Mouse (Mus musculus) natural killer cell, adult 2 months (primary cell): ENCODE data around the gene Casp6.

Experiments used
- DNase-seq, 2 experiments: peaks; one replicate each; pipeline ENCODE4 v3.0.0; 2022; ENCODE audit warnings: low spot score in 2 of 2

The Casp6 gene

GRCm38 (mm10) chr3:129901271-129901809 is at the start of gene Casp6:
Gene Casp6 (plus strand): TSS chr3:129901425.
- DNase-seq: peak; percentile 56 to 68

GRCm38 (mm10) chr3:129862592-129862991 is 38.6 kb upstream of the Casp6 start:
- DNase-seq: no peak

GRCm38 (mm10) chr3:129863698-129864097 is 37.5 kb upstream of the Casp6 start:
- peak; percentile 20 to 48 for DNase-seq

GRCm38 (mm10) chr3:129877327-129877726 is 23.9 kb upstream of the Casp6 start:
- no peak for DNase-seq

- peak; percentile 65 to 82 for DNase-seq
Measured at GRCm38 (mm10) chr3:129878405-129879021, 22.7 kb upstream of the Casp6 start, which contains the start of gene Pla2g12a. Gene Pla2g12a (plus strand): TSS chr3:129878606.

GRCm38 (mm10) chr3:129879131-129879757 is 22.0 kb upstream of the Casp6 start:
- DNase-seq: peak in 1 of 2 experiments; percentile 21

- DNase-seq: no peak
Measured at GRCm38 (mm10) chr3:129879913-129880312, 21.3 kb upstream of the Casp6 start.

GRCm38 (mm10) chr3:129880925-129881593 is 20.2 kb upstream of the Casp6 start:
- no peak for DNase-seq

GRCm38 (mm10) chr3:129885577-129885976 is 15.6 kb upstream of the Casp6 start:
- no peak for DNase-seq

- no peak for DNase-seq
Measured at GRCm38 (mm10) chr3:129886430-129886829, 14.8 kb upstream of the Casp6 start.

GRCm38 (mm10) chr3:129887779-129888517 is 13.3 kb upstream of the Casp6 start:
- DNase-seq: no peak

- DNase-seq: no peak
Measured at GRCm38 (mm10) chr3:129892003-129892402, 9.2 kb upstream of the Casp6 start.

GRCm38 (mm10) chr3:129893143-129893542 is 8.1 kb upstream of the Casp6 start:
- DNase-seq: no peak

GRCm38 (mm10) chr3:129896591-129896990 is 4.6 kb upstream of the Casp6 start:
- no peak for DNase-seq

- no peak for DNase-seq
Measured at GRCm38 (mm10) chr3:129898886-129899285, 2.3 kb upstream of the Casp6 start.

GRCm38 (mm10) chr3:129903369-129903768 is 2.1 kb downstream of the Casp6 start:
- DNase-seq: no peak

- no peak for DNase-seq
Measured at GRCm38 (mm10) chr3:129903866-129904265, 2.6 kb downstream of the Casp6 start.

- no peak for DNase-seq
Measured at GRCm38 (mm10) chr3:129904381-129905132, 3.3 kb downstream of the Casp6 start.

- DNase-seq: no peak
Measured at GRCm38 (mm10) chr3:129912025-129912424, 10.8 kb downstream of the Casp6 start.

- no peak for DNase-seq
Measured at GRCm38 (mm10) chr3:129913241-129913640, 12.0 kb downstream of the Casp6 start.

GRCm38 (mm10) chr3:129917424-129917823 is 16.2 kb downstream of the Casp6 start:
- DNase-seq: no peak
